Mouse (Mus musculus) kidney, adult 2 months (tissue): Measurements from ENCODE around the gene Itfg1. TPM values are rescaled to one million over a fixed set of nuclear protein-coding genes. Genes with fewer than 3 reads are reported as not detected.
"Not testable (repeated sequence)": the region's sequence is repeated elsewhere in the genome, so short reads cannot be mapped to it uniquely, and the experiment has no call there.

Source experiments
- DNase-seq: peaks from one replicate; pipeline ENCODE4 v3.0.0; 2021
- H3K27ac ChIP-seq: fragments of 200-500 bp; 2 replicates; pipeline ENCODE4 v1.5.1; 2012; ENCODE audit warnings: low read depth, low read length, control low read depth, inconsistent platforms; ENCODE audit not compliant: insufficient read depth
- H3K27me3 ChIP-seq: fragments of 200-500 bp; replicated peaks from 2 replicates; pipeline ENCODE4 v1.6.1; 2012; ENCODE audit warnings: mild to moderate bottlenecking, moderate library complexity, low read length, inconsistent platforms; ENCODE audit not compliant: control insufficient read depth, insufficient read depth
- H3K36me3 ChIP-seq: fragments of 200-500 bp; 2 replicates; pipeline ENCODE4 v1.6.1; 2012; ENCODE audit warnings: mild to moderate bottlenecking, moderate library complexity, low read length, inconsistent platforms; ENCODE audit not compliant: control insufficient read depth, insufficient read depth
- H3K4me1 ChIP-seq: fragments of 200-500 bp; 2 replicates; pipeline ENCODE4 v1.6.1; 2011; ENCODE audit warnings: low read length; ENCODE audit not compliant: control insufficient read depth, insufficient read depth
- H3K4me3 ChIP-seq: fragments of 200-500 bp; 2 replicates; pipeline ENCODE4 v1.5.1; 2011; ENCODE audit warnings: mild to moderate bottlenecking, low read depth, low read length, control low read depth; ENCODE audit not compliant: insufficient read depth
- CTCF ChIP-seq: fragments of 200-500 bp; conservative IDR thresholded peaks from 2 replicates; pipeline ENCODE4 v1.5.1; 2011; ENCODE audit warnings: low read depth, mild to moderate bottlenecking, control low read depth, low read length, moderate library complexity, mixed read lengths; ENCODE audit not compliant: insufficient read depth, insufficient read length
- POLR2A ChIP-seq: fragments of 200-500 bp; IDR thresholded peaks from one replicate; pipeline ENCODE4 v1.6.1; 2011; ENCODE audit warnings: low read depth, low read length, control low read depth
- WGBS: fragments of 180-500 bp; shearing (Covaris S2); methylation state at CpG from one replicate; pipeline ENCODE4 v1.1.7; 2018; 5-methylcytosine and 5-hydroxymethylcytosine counted together
- polyA plus RNA-seq: library from polyadenylated mRNA; depleted of rRNA; stranded (reverse); fragments of >200 nt; gene quantifications from 2 replicates; pipeline ENCODE4 v1.2.3, GENCODE M21; 2012

The Itfg1 gene
- polyA plus RNA-seq, 1 experiment: 37.4 TPM

DNA sequence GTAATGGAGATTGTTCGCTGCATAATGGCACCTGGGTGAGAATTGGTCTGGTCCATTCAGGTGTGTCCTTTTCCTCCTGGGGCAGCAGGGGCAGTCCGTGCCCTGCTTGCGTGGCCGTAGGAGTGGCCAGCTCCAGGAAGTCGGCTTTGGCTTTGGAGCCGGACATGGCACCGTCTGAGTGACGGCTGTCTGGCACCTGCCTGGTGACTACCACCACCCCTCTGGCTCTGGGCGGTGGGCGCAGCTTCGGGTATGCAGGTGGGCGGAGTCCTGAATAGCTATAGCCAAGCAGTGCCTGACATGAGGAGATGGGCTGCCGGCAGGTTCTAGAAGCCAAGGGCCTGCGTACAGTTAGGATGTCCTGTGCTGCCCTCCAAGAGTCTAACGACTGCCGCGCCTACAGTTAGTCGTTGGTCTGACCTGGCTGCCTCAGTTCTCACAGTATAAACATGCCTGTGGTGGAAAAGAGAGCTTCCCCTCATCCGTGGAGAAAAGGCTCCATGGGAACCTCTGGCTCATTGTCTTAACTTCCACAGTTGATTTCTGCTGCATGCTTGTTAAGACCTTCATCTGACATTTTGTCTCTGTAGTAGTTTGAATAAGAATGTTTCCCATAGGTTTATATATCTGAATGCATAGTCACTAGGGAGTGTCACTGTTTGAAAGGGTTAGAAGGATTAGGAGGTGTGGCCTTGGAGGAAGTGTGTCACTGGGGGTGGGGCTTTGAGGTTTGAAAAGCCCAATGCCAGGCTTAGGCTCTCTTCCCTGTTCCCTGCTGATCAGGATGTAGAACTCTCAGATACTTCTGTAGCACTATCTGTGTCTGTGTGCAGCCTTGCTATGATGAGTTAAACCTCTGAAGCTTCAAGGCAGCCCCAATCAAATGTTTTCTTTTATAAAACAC lies 13.8 kb upstream of the Itfg1 start:
- Histone ChIP-seq H3K4me3 (no peak overlapping the region), H3K36me3 (no peaks in the 10 kb centered on the region), H3K27me3 (no peaks in the 10 kb centered on the region), H3K4me1 (no peaks in the 10 kb centered on the region), H3K27ac (no peak overlapping the region)
- WGBS: 86% methylated on average over 19 of the region's 19 CpGs
- no peak for DNase-seq
- no peak for TF ChIP-seq CTCF
- no peak for TF ChIP-seq POLR2A

DNA sequence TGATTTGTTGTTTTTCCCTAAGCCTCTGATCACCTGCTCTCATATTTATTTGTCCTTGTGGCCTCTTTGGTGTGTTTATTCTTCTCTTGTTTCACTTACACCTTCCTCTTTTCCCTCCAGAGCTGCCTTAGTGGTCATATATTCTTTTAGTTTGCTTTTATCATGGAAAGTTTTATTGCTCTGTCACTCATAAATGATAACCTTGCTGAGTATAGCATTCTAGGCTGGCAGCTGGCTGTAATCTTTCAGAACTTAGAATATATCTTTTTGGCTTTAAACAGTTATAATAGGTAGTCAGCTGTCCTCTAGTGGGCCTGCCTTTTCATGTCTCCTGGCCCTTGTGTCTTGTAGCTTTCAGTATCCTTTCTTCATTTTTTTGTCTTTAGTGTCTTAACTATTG lies 5.2 kb upstream of the Itfg1 start:
- Histone ChIP-seq H3K4me3 (no peak overlapping the region), H3K4me1 (no peaks in the 10 kb centered on the region; the same call in 1 of the 2 replicates), H3K36me3 (no peaks in the 10 kb centered on the region; the same call in 1 of the 2 replicates), H3K27me3 (no peaks in the 10 kb centered on the region), H3K27ac (no peak overlapping the region)
- TF ChIP-seq POLR2A: no peak
- DNase-seq: no peak

DNA sequence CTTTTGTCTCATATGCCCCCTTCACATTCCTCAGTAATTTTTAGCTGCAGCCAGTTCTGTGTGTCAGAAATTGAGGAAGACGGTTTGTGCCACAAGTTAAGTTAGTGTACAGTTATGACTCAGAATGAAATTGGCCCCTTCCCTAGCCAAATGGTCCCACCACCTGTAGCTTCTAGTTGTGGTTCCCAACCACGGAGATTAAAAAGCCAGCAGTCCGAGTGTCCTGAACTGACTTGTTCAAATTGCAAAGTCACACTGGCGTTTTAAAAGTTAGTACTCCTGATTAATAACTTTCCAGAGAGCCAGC lies 721 bp upstream of the Itfg1 start:
- no peaks in the 10 kb centered on the region for H3K27me3 ChIP-seq
- H3K36me3 ChIP-seq: no peaks in the 10 kb centered on the region
- DNase-seq: peak; percentile 17
- peak overlapping the region; percentile 99 for H3K27ac ChIP-seq
- whole genome bisulfite sequencing: 2% methylated on average over 4 of the region's 4 CpGs
- peaks cover 5% of the 10 kb centered on the region; the same call in 1 of the 2 replicates for H3K4me1 ChIP-seq
- no peak for TF ChIP-seq POLR2A
- TF ChIP-seq CTCF: no peak
- peak overlapping the region; percentile 67 for H3K4me3 ChIP-seq

DNA sequence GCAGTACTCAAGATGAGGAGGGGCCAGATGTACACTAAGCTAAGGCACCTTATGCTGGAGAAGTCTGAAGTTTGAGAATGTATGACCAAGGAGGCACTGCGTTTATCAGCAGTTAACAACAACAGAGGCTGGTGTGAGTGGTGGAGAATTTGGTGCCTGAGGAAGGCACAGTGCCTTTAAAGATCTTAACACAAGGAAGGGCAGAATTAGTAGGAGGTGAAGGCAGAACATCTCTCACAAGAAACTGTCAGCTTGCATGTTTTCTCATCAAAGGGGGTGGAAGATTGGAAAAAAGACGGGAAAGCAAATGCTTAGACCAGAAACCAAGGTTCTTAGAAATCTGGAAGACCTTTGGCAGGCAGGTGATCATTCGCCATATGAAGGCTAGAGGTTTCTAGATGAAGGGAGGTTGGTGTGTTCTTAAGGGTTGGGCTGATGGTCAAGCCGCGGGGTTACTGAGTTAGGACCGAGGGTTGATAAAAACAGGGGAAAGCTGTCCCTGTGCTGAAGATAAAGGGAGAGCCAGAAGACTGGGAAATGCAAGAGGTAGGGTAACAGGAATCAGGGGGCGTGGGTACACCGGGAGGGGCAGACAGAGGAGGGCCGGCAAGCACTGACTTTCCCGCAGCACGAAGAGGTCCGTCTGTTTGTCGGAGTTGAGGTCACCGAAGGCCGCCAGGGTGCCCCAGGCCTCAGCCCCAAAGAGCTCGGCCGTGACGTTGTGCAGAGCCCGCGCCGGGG lies 635 bp downstream of the Itfg1 start:
- peak overlapping the region; percentile 99 for H3K27ac ChIP-seq
- under 1% methylated on average over 21 of the region's 21 CpGs for WGBS
- TF ChIP-seq POLR2A (no peak), CTCF (no peak)
- no peaks in the 10 kb centered on the region for H3K27me3 ChIP-seq
- H3K4me3 ChIP-seq: peak overlapping the region; percentile 67
- peaks cover 5% of the 10 kb centered on the region; the same call in 1 of the 2 replicates for H3K4me1 ChIP-seq
- H3K36me3 ChIP-seq: no peaks in the 10 kb centered on the region; the same call in 1 of the 2 replicates
- DNase-seq: peak; percentile 2

DNA sequence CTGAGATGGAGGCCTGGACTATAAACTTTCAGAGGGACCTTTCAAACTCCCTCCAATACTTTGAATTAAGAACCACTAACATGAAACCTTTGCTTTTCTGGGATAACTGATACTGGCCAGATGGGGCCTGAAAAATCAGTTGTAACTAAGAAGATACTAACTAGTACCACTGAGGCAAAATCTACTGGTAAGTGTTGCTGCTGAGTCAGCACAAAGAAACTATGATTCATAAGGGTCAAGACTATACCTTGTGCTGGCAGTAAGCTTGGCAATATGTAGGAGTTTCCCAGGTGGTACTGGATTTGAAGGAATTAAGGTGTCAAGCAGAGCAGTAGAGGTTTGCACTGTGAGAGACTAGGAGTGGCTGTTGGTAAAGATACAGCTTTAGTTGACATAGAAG lies 27.1 kb downstream of the Itfg1 start:
- TF ChIP-seq CTCF (no peak), POLR2A (no peak)
- Histone ChIP-seq H3K4me3 (no peak overlapping the region), H3K27me3 (no peaks in the 10 kb centered on the region), H3K27ac (no peak overlapping the region), H3K4me1 (no peaks in the 10 kb centered on the region), H3K36me3 (no peaks in the 10 kb centered on the region; the same call in 1 of the 2 replicates)
- DNase-seq: no peak

DNA sequence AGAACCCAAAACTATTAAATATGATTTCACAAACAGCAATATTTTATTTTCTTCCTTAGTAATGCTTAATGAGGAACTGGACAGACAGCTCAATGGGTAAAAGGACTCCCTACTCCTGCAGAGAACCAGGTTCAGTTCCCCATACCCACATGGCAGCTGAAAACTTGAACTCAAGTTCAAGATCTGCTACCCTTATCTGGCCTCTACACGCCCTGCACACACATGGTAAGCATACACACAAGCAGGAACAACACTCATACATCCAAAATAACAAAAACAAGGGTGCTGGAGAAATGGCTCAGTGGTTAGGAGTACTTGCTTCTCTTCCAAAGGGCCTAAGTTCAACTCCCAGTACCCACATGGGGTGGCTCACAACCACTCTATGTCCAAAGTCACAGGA lies 39.3 kb downstream of the Itfg1 start:
- H3K4me3 ChIP-seq: no peak overlapping the region
- no peaks in the 10 kb centered on the region for H3K4me1 ChIP-seq
- no peak for TF ChIP-seq POLR2A
- TF ChIP-seq CTCF: no peak
- no peak overlapping the region for H3K27ac ChIP-seq
- 98% methylated on average over 1 of the region's 1 CpGs for WGBS
- DNase-seq: no peak
- H3K27me3 ChIP-seq: no peaks in the 10 kb centered on the region
- no peaks in the 10 kb centered on the region; the same call in 1 of the 2 replicates for H3K36me3 ChIP-seq

DNA sequence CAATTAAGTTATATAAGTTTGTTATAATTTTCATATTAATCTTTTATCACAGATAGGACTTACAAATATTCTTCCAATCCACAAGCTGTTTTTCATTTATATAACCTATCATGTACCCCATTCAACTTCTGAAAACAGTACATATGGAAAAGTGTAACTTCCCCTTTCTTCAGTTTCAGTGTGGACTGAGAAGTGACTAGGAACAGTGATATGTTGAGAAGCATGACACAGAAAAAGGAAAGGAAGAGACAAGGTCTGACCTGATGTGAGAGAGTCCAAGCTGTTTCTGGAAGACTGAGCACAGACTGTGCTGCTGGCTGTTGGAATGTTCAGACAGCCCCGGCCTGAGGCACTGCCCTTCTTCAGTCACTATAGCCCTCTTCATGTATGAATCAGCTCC lies 40.6 kb downstream of the Itfg1 start:
- no peaks in the 10 kb centered on the region for H3K36me3 ChIP-seq
- H3K4me3 ChIP-seq: no peak overlapping the region
- H3K4me1 ChIP-seq: no peaks in the 10 kb centered on the region
- no peaks in the 10 kb centered on the region for H3K27me3 ChIP-seq
- TF ChIP-seq CTCF (no peak), POLR2A (no peak)
- H3K27ac ChIP-seq: no peak overlapping the region
- no peak for DNase-seq
- 54% methylated on average over 1 of the region's 1 CpGs for WGBS

DNA sequence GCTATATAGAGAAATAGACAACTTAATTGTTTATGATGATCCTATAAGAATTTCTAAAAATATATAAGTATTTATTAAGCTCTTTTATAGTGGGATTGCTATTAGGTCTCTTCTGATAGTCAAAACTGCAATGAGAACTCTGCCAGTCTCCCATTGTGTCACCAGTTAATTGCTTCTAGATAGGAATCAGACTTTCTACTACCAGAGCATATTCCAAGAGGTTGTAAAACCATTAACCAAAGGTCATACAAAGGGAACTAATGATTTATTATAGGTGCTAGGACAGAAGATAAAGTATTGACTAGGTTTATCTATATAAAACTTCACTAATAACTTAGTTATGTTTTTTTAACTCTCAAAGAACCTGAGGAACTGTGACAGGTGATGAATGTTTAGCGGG lies 44.3 kb downstream of the Itfg1 start:
- H3K4me1 ChIP-seq, DNase-seq, H3K36me3 ChIP-seq, H3K4me3 ChIP-seq, H3K27ac ChIP-seq, H3K27me3 ChIP-seq: not testable (repeated sequence)
- 85% methylated on average over 1 of the region's 1 CpGs for WGBS
